Comparison of ENCODE assay signal across 16 mouse cellular contexts in genomic region chr15:63713697-63714096, GRCm38 (mm10).
"Had no signal": no experiment of that assay in that cellular context is flagged by ENCODE, and none has a peak within 500 bp of the region (broad histone marks: within the 10 kb centered on the region; RNA-seq: fewer than 3 reads in every experiment).

No protein-coding gene starts in this region.

- DNase-seq: kidney, adult 2 months; kidney, postnatal 10 days; kidney, postnatal 4 days; liver, embryonic 13.5 days; lung, adult 2 months; lung, postnatal 14 days; lung, postnatal 4 days; midbrain, embryonic 14.5 days; right cerebral cortex, adult 18-20 months; right cerebral cortex, postnatal 14 days; right cerebral cortex, postnatal 4 days; thymus, postnatal 36 days had no signal

- H3K9me3 ChIP-seq: kidney, embryonic 15.5 days; liver, embryonic 13.5 days; neural tube, embryonic 12.5 days; neural tube, embryonic 15.5 days had no signal

- H3K9ac ChIP-seq: kidney, embryonic 15.5 days; liver, embryonic 13.5 days; neural tube, embryonic 12.5 days; neural tube, embryonic 15.5 days had no signal

- H3K27ac ChIP-seq: kidney, embryonic 15.5 days; liver, embryonic 13.5 days; neural tube, embryonic 12.5 days; neural tube, embryonic 15.5 days had no signal

- H3K36me3 ChIP-seq: kidney, embryonic 15.5 days; liver, embryonic 13.5 days; neural tube, embryonic 12.5 days; neural tube, embryonic 15.5 days had no signal

- H3K4me2 ChIP-seq: kidney, embryonic 15.5 days; liver, embryonic 13.5 days; midbrain, embryonic 11.5 days; neural tube, embryonic 12.5 days; neural tube, embryonic 15.5 days had no signal

- H3K4me3 ChIP-seq: kidney, embryonic 15.5 days; liver, embryonic 13.5 days; neural tube, embryonic 12.5 days; neural tube, embryonic 15.5 days had no signal

- H3K4me1 ChIP-seq: kidney, embryonic 15.5 days; neural tube, embryonic 12.5 days; neural tube, embryonic 15.5 days had no signal

- H3K27me3 ChIP-seq: kidney, embryonic 15.5 days; liver, embryonic 13.5 days; neural tube, embryonic 12.5 days; neural tube, embryonic 15.5 days had no signal
